Mouse (Mus musculus) embryonic facial prominence, embryonic 14.5 days (tissue): ENCODE data around the gene Ckap5. TPM values are rescaled to one million over a fixed set of nuclear protein-coding genes. Genes with fewer than 3 reads are reported as not detected.

Experiments
- ATAC-seq: fragments of 200-750 bp; cut with Nextera tagmentation; 2 replicates; pipeline ENCODE4 v1.8.0; 2017; ENCODE audit warnings: low read depth, moderate number of reproducible peaks, moderate TSS enrichment
- DNase-seq: peaks from one replicate; pipeline ENCODE4 v3.0.0-alpha.2; 2015; ENCODE audit warnings: low spot score
- H3K27ac ChIP-seq: fragments of 300-500 bp; sonication (generic); replicated peaks from 2 replicates; pipeline ENCODE4 v1.5.1; 2014; ENCODE audit warnings: low read depth, mild to moderate bottlenecking, low read length, moderate library complexity
- H3K27me3 ChIP-seq: fragments of 300-500 bp; sonication (generic); replicated peaks from 2 replicates; pipeline ENCODE4 v1.6.1; 2014; ENCODE audit warnings: low read length; ENCODE audit not compliant: control insufficient read depth, insufficient read depth
- H3K36me3 ChIP-seq: fragments of 300-500 bp; sonication (generic); 2 replicates; pipeline ENCODE4 v1.6.1; 2014; ENCODE audit warnings: low read length, mixed read lengths; ENCODE audit not compliant: control insufficient read depth, insufficient read depth
- H3K4me1 ChIP-seq: fragments of 300-500 bp; sonication (generic); 2 replicates; pipeline ENCODE4 v1.6.1; 2014; ENCODE audit warnings: antibody characterized with exemption, low read length; ENCODE audit not compliant: control insufficient read depth, insufficient read depth
- H3K4me2 ChIP-seq: fragments of 300-500 bp; sonication (generic); 2 replicates; pipeline ENCODE4 v1.6.1; 2014; ENCODE audit warnings: low read depth, mild to moderate bottlenecking, low read length, moderate library complexity, mixed read lengths
- H3K4me3 ChIP-seq: fragments of 300-500 bp; sonication (generic); 2 replicates; pipeline ENCODE4 v1.5.1; 2014; ENCODE audit warnings: low read depth, mild to moderate bottlenecking, low read length
- H3K9ac ChIP-seq: fragments of 300-500 bp; sonication (generic); 2 replicates; pipeline ENCODE4 v1.6.1; 2014; ENCODE audit warnings: low read depth, mild to moderate bottlenecking, low read length, moderate library complexity, mixed read lengths
- H3K9me3 ChIP-seq: fragments of 300-500 bp; sonication (generic); 2 replicates; pipeline ENCODE4 v1.6.1; 2016; ENCODE audit warnings: low read length; ENCODE audit not compliant: control insufficient read depth
- WGBS: fragments of 180-500 bp; shearing (Covaris S2); extraction: QIAGEN DNeasy Blood & Tissue Kit; methylation state at CpG from one replicate; pipeline ENCODE4 v1.1.7; 2014; 5-methylcytosine and 5-hydroxymethylcytosine counted together
- polyA plus RNA-seq: library from polyadenylated mRNA; unstranded; fragments of >200 nt; fragmentation: Nextera tagmentation; extraction: Ambion mirVana; gene quantifications from 2 replicates; pipeline ENCODE4 v1.2.1, GENCODE M21; 2014

Ckap5 gene
- polyA plus RNA-seq, 1 experiment from 2014 or later = 65.7 TPM

DNA sequence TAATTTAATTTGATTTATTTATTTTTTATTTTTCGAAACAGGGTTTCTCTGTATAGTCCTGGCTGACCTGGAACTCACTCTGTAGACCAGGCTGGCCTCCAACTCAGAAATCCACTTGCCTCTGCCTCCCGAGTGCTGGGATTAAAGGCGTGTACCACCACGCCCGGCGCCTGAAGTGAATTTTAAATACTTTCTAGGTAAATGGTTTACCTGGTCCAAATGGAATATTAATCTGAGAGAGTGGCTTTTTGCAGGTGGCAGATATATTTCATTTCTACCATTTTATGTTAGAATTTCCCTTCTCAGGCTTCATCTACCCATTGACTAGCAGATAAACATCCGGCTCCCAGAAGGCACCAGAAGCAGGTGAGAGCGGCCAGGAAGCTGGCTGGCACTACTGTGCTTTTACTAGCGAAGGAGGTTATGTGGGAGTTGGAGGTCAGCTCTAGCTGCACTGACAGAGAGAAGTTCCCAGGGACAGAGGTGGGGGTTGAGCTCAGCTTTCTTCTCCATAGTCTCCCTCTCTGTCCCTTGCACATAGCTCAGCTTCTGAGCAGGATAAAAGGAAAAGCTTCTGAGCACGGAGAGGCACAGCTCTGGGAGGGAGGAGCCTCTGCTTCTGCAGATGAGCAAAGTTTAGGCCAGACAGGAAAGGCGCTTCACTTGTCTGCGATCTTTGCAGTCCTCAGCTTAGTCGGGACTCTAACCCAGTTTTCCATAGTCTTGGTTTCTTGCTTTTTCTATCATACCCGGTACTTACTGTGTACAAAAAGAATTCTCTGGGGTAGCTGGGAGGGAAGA is 125.1 kb downstream of the Ckap5 start:
- no peak overlapping the region for H3K9ac ChIP-seq
- no peaks in the 10 kb centered on the region for H3K27me3 ChIP-seq
- peaks cover 13% of the 10 kb centered on the region for H3K4me1 ChIP-seq
- H3K4me3 ChIP-seq = no peak overlapping the region; the same call in 1 of the 2 replicates
- H3K27ac ChIP-seq = no peak overlapping the region
- H3K36me3 ChIP-seq = peaks cover 48% of the 10 kb centered on the region
- WGBS = 89% methylated on average over 14 of the region's 14 CpGs
- ATAC-seq (no peak), DNase-seq (no peak)
- no peaks in the 10 kb centered on the region for H3K9me3 ChIP-seq
- H3K4me2 ChIP-seq = no peak overlapping the region

DNA sequence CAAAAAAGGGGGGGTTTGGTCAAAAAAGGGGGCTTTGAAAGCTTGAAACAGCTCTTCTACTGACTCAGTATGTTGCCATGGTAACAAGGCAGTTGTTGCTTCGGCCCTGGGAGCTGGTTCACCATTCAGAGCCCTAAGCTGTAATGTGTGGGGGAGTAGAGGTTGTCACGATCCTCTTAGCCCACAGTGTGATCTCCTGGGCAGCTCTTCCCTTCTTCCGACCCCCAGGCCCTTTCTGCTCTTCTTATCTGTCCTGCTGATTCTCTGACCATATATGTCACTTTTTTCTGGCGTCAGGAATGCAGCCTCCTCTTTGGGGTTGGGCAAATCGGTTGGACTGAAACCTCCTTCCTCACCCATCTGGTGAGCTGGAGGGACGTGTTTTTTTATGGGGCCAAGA is 126.3 kb downstream of the Ckap5 start:
- Histone ChIP-seq H3K27ac (no peak overlapping the region), H3K36me3 (peaks cover 48% of the 10 kb centered on the region), H3K4me3 (no peak overlapping the region), H3K27me3 (no peaks in the 10 kb centered on the region), H3K4me1 (peaks cover 13% of the 10 kb centered on the region), H3K9me3 (no peaks in the 10 kb centered on the region), H3K4me2 (no peak overlapping the region), H3K9ac (no peak overlapping the region)
- DNase-seq (no peak), ATAC-seq (no peak)
- 68% methylated on average over 6 of the region's 6 CpGs for WGBS

DNA sequence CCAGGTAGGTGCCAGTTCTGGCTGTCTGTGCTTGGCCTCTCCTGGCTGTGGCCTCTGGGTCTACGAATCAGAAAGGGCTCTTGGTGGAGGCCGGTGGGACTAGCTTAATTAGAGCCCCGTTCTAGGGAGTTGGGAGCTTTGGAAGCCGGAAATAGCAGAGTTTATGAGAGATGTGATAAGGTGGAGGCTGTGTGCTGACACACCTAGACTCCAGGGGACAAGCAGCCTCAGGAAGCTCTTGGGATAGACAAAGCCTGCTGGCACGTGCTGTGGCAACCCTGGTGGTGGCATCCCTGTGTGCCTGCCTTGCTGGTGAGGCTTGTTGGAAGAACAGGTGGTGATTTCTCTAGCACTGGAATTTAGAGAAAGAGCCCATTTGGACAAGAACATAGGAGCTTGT is 128.8 kb downstream of the Ckap5 start:
- H3K27ac ChIP-seq = no peak overlapping the region
- H3K9me3 ChIP-seq = no peaks in the 10 kb centered on the region
- H3K4me1 ChIP-seq = peaks cover 6% of the 10 kb centered on the region; the same call in 1 of the 2 replicates
- no peak overlapping the region for H3K9ac ChIP-seq
- H3K4me2 ChIP-seq = no peak overlapping the region
- H3K36me3 ChIP-seq = peaks cover 70% of the 10 kb centered on the region
- WGBS = 89% methylated on average over 5 of the region's 5 CpGs
- no peak overlapping the region for H3K4me3 ChIP-seq
- ATAC-seq (no peak), DNase-seq (no peak)
- no peaks in the 10 kb centered on the region for H3K27me3 ChIP-seq

DNA sequence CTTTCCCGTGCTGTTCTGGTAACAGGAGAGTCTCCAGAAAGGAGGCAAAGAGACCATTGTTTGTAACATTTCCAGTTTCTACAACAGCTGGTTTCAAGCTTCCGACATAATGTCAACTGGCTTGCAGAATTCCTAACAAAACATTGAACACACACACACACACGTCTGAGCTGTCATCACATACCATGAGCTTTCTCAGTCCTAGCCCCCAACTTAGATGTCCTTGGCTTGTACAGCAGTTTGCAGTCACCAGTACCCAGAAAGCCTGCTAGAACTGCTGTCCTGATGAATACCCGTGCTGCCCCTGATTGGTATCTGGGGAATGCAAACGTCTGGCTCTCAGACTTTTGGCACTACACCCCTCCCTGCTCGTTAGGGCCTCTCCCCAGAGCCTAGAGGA is 129.3 kb downstream of the Ckap5 start:
- Histone ChIP-seq H3K4me1 (peaks cover 4% of the 10 kb centered on the region; the same call in 1 of the 2 replicates), H3K4me2 (no peak overlapping the region), H3K9ac (no peak overlapping the region), H3K27ac (no peak overlapping the region), H3K4me3 (no peak overlapping the region), H3K36me3 (peaks cover 72% of the 10 kb centered on the region), H3K27me3 (no peaks in the 10 kb centered on the region), H3K9me3 (no peaks in the 10 kb centered on the region)
- 58% methylated on average over 6 of the region's 6 CpGs for WGBS
- DNase-seq = peak; percentile 14
- ATAC-seq = no peak

DNA sequence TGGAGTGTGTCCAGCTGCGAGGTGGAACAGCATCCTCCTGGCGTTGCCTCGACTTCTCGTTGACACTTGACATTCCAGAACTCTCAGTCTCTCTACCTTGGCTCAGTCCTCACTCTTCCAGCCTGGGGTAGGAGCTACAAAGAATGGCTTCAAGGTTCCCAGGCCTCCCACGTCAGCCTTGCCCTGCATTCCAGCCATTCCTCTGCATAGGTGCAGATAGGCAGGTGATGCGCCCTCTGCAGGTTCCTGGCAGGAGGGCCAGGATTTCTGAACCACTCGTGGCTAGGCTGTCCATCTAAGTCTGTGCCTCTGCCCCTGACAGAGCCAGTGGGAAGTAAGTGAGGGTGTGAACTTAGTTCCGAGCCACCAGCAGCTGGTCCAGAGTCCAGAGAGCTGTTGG is 130.2 kb downstream of the Ckap5 start:
- H3K27ac ChIP-seq = no peak overlapping the region
- H3K4me1 ChIP-seq = no peaks in the 10 kb centered on the region
- H3K27me3 ChIP-seq = no peaks in the 10 kb centered on the region
- H3K9ac ChIP-seq = no peak overlapping the region
- H3K9me3 ChIP-seq = no peaks in the 10 kb centered on the region
- ATAC-seq (no peak), DNase-seq (no peak)
- 68% methylated on average over 8 of the region's 8 CpGs for whole genome bisulfite sequencing
- H3K36me3 ChIP-seq = peaks cover 81% of the 10 kb centered on the region
- no peak overlapping the region for H3K4me2 ChIP-seq
- no peak overlapping the region for H3K4me3 ChIP-seq

DNA sequence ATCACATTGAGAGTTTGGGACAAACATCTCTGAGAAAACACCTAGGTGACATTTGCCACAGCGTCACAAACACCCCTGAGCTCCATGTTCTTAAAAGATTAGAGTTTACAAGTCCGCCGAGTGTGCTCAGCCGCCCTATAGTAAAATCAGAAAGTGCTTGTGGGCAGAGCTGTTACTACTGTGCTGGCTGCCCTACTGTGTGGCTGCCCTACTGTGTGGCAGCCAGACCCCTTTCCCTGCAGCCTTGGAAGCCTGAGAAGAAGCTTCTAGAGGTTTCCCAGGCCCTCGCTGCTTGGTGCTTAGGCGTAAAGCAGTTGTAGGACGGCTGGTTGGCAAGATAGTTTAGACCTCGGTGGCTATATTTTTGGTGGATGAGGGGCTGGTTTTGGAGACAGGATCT is 133.1 kb downstream of the Ckap5 start:
- no peak for ATAC-seq
- H3K27me3 ChIP-seq = no peaks in the 10 kb centered on the region
- no peak overlapping the region for H3K4me3 ChIP-seq
- H3K36me3 ChIP-seq = peaks cover 91% of the 10 kb centered on the region
- no peaks in the 10 kb centered on the region for H3K4me1 ChIP-seq
- no peak overlapping the region for H3K27ac ChIP-seq
- no peak overlapping the region for H3K9ac ChIP-seq
- H3K9me3 ChIP-seq = no peaks in the 10 kb centered on the region
- DNase-seq = no peak
- no peak overlapping the region for H3K4me2 ChIP-seq
- 92% methylated on average over 8 of the region's 8 CpGs for WGBS

DNA sequence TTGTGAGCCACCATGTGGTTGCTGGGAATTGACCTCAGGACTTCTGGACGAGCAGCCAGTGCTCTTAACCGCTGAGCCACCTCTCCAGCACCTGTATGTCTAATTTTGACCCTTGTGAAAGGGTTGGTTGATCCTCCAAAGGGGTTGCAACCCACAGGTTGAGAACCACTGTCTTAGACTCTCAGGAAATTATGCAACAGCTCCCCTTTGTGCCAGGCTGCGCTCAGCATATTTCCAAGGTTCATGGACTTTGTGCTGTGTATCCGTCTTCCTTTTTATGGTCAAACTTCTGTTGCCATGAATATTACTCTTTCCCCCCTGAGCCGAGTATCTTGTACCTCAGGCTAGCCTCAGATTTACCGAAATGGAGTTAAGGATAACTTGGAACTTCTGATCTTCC is 134.4 kb downstream of the Ckap5 start:
- Histone ChIP-seq H3K9me3 (no peaks in the 10 kb centered on the region), H3K27ac (no peak overlapping the region), H3K9ac (no peak overlapping the region), H3K4me3 (no peak overlapping the region), H3K4me2 (no peak overlapping the region), H3K27me3 (no peaks in the 10 kb centered on the region), H3K4me1 (no peaks in the 10 kb centered on the region), H3K36me3 (peaks cover 86% of the 10 kb centered on the region)
- ATAC-seq (no peak), DNase-seq (no peak)
- 95% methylated on average over 6 of the region's 6 CpGs for WGBS

DNA sequence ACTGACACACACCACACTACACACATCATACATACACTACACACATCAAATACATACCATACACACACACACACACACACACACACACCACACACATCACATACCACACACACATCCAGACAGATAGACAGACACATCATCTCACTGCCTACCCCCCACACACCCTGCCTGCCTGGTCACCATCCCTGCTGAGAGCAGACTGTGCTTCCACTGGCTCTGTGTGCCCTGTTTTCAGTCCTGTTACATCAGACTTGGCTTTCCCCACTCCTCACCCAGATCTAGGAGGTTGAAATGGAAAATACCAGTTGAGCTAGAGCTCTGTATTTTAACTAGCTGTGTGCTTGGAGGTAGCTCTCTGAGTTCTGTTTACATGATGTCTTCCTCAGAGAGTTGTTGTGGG is 138.2 kb downstream of the Ckap5 start:
- no peaks in the 10 kb centered on the region for H3K9me3 ChIP-seq
- DNase-seq (no peak), ATAC-seq (no peak)
- no peak overlapping the region for H3K9ac ChIP-seq
- H3K4me3 ChIP-seq = no peak overlapping the region
- H3K4me2 ChIP-seq = no peak overlapping the region
- H3K4me1 ChIP-seq = no peaks in the 10 kb centered on the region
- H3K27me3 ChIP-seq = no peaks in the 10 kb centered on the region
- H3K36me3 ChIP-seq = peaks cover 86% of the 10 kb centered on the region
- H3K27ac ChIP-seq = no peak overlapping the region

DNA sequence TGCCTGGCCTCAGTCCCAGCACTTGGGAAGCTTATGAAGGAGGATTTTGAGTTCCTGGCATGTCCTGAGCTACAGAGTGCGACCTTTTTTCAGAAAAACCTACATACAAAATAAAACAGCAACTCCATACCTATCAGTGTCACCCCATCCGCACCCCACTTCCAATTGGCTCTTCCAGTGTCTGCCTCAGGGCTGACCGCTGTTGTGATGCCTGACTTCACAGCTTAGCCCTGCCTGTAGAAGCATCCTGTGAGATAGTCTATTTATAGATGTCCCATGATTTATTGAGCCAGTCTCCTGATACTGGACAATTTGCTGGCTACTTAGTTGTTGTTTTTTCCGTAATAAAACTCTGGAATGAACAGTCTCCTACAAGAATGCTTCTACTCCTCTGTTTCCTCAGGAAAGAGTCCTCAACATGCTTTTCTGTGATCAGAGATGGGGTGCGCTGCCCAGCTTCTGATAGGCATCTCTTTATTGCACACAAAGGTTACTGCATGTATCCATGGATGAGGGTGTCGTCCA is 139.9 kb downstream of the Ckap5 start:
- DNase-seq (no peak), ATAC-seq (no peak)
- H3K27me3 ChIP-seq = no peaks in the 10 kb centered on the region
- no peak overlapping the region for H3K4me2 ChIP-seq
- no peak overlapping the region for H3K9ac ChIP-seq
- H3K4me3 ChIP-seq = no peak overlapping the region
- H3K9me3 ChIP-seq = no peaks in the 10 kb centered on the region
- H3K4me1 ChIP-seq = no peaks in the 10 kb centered on the region
- 96% methylated on average over 6 of the region's 6 CpGs for WGBS
- peaks cover 89% of the 10 kb centered on the region for H3K36me3 ChIP-seq
- no peak overlapping the region for H3K27ac ChIP-seq
